Mouse (Mus musculus) gastrocnemius, adult 8-10 months (tissue): Measurements from ENCODE around the gene Ccdc60. TPM values are rescaled to one million over a fixed set of nuclear protein-coding genes. Genes with fewer than 3 reads are reported as not detected.
"Not testable (repeated sequence)": the region's sequence is repeated elsewhere in the genome, so short reads cannot be mapped to it uniquely, and the experiment has no call there.

Experiments
- DNase-seq, 2 experiments: peaks; one replicate each; pipeline ENCODE4 v3.0.0; 2022; ENCODE audit warnings: low spot score in 2 of 2
- total RNA-seq, 4 experiments: library from RNA; stranded (reverse); gene quantifications; 2 replicates each; pipeline ENCODE4 v1.2.4; 2022

The Ccdc60 gene
- not detected for total RNA-seq

GRCm38 (mm10) chr5:116288849-116289570 is at the start of gene Ccdc60:
Ccdc60 (minus strand) TSS chr5:116288985.
- no peak for DNase-seq

DNA sequence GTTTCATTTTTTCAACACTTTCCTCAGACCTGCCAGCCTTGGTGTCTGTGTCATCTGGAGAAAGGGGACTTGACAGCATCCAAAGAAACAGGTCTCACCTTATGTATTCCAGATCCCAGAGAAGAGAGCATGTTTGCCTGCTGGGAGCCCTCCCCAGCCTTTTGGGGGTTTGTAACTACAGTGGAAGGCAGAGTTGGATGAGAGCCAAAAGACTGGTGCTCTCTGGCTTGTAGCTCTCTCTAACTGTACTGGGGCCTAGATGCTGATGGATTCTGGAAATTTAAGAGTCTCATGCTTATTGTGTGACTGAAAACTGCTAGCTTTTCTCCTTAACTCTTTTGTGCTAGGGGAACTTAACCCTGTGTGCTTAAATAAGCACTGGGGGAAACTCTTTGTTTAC is 47.4 kb upstream of the Ccdc60 start:
- no peak for DNase-seq

GRCm38 (mm10) chr5:116328911-116329310 is 40.1 kb upstream of the Ccdc60 start:
- DNase-seq = no peak

GRCm38 (mm10) chr5:116323401-116323800 is 34.6 kb upstream of the Ccdc60 start:
- DNase-seq = no peak

DNA sequence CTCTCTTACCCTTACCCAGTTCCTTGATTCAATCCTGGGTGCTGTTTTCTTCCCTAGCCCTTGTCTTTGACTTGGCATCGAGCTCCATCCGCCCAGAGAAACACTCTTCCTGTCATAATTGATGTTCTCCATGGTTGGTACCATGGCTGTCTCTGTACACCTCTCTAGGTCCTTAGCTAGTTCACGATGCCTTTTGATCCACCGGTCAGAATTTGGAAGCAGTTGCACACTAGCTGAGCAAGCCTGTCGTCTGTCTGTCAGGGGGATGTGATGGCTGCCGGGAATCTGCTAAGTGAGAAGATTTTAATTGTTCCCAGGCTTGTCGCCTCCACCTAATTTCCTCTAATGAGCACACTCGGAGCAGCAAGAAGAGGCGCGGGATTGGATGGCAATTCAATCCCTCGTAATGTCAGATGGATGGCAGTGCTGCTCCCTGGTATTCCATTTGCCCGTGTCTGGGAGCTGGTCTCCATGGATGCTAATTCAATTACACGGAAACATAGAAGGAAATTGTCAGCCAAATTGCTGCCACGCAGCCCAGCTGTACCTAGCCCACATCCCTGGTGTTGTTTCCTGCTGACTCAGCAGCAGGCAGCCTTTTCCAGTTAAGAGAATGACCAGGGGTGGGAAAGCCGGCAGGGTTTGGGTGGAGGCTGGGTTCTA is 33.7 kb upstream of the Ccdc60 start:
- DNase-seq = no peak

- no peak for DNase-seq
Observed at GRCm38 (mm10) chr5:116313711-116314110, 24.9 kb upstream of the Ccdc60 start.

DNA sequence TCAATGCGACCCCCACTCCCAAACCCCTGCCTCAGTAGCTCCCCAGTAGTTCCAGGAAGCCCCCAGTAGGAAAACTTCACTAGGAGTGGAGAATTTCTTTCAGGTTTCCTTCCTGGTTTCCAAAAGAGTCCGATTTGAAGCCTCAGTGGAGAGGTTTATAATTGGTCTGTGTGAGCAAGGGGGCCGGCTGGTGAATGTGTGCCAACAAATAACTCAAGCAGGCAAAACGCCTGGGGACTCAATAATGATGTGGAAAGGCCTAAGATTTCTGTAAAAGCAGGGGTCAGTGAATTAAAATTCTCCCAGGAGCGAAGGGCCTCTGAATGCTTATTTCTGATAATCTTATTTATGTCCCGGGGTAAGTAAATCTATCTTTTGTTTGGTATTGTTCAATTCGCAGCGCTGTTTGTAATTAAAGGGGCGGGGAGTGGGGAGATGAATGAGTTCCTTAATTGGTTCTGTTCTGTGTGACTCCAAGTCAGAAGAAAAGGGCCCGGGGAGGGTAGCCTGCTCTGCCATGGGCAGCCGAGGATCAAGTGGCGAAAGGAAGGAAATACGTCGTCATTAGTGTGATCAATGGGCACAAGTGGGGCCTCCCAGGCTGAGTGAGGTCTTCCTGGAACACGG is 23.4 kb upstream of the Ccdc60 start:
- DNase-seq = no peak

DNA sequence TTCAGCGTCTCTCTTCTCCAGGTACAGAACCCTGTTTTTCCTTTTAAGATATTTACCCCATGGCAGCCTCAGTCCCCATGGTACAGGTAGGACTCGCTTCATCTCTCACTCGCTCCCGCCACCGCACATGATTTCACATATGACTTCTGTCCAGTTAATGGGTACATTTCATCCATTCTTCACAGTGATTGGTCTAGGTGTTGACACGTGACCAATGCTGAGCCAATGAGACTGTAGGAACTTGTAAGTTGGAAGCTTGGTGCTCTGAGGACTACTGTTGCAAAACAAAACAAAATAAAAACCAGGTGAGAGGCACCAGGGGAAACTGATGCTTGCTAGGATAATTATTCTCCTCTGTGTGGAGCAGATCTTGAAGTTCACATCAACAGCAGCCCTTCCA is 22.9 kb upstream of the Ccdc60 start:
- no peak for DNase-seq

DNA sequence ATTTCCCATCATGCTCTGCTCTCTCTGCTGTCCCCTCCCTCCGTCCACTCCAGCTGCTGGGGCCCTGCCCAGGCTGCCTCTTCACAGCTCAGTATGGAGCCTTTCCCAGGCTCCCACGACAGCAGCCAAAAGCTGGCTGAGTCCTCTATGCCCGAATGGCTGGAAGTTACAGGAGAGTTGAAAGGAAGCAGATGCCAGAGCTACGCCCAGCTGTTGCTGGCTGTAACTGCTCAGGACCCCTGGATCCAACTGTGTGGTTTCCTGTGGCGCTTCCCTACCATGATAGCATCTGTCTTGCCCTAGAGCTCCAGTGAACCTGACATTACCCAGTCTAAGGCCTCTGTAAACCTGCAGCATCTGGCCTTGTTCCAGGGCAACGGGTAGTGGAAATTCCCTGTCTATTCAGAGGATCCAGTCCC is 20.6 kb upstream of the Ccdc60 start:
- DNase-seq = no peak

DNA sequence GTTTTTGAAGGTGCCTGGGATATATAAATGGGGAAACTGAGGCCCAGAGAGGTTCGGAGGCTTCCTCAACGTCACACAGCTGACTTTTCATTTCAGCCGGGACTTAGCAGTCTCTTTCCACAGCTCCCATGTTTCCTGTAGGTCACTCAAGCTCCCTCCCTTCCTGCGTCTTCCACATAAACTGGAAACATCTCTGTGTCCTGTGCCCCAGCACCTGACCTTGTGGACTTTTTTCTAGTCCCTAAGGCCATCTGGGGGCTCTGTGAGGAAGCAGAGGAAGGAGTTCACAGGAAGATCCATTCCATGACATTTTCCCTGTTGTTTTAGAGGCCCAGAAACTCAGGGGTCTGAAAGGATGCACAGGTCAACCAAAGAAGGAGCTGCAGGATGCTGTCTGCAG is 16.8 kb upstream of the Ccdc60 start:
- DNase-seq = no peak

DNA sequence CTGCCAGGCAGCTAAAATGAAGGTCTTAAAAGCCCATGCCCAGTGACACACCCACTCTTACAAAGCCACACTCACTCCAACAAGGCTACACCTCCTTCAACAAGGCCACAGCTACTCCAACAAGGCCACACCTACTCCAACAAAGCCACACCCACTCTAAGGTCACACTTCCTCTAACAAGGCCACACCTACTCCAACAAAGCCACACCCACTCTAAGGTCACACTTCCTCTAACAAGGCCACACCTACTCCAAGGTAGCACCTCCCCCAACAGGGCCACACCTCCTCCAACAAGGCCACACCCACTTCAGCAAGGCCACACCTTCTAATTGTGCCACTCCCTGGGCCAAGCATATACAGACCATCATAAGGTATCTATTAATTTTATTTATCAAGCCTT is 16.4 kb upstream of the Ccdc60 start:
- DNase-seq = not testable (repeated sequence)

DNA sequence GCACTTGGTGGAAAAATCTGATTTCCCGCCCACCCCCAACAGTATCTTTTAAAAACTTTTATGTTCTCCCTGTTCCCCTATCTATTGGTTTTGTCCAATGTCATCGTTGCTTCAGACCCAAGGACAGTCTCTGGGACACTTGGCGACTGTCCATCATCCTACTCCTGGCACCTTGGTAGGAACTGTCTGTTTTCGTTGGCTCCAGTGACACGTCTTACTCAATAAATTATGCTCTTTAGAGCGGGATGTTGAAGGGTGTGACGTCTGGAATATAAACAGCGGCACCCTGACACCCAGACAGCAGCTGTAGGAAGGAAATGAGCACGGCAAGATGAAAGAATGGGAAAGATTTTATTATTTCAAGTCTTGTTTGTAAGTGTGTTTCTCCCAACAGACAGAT is 12.2 kb upstream of the Ccdc60 start:
- DNase-seq = no peak

DNA sequence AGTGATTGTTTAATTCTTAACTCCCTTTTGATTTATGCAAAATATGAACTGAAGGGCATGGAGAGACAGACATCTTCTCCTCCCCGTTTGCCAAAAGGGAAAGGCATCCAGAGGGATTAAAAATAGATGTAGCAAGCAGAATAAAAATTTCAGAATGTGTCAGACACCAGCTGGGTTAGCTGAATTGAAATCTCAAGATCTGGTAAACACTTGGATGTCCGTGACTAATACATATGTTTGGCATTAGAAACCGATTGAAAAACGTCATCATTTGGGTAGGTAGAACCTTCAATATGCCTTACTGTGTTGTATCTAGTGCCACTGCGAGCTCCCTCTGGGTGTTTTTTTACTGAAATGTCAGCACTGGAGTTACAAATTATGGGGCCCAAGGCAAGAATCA is 4.7 kb upstream of the Ccdc60 start:
- DNase-seq = no peak

DNA sequence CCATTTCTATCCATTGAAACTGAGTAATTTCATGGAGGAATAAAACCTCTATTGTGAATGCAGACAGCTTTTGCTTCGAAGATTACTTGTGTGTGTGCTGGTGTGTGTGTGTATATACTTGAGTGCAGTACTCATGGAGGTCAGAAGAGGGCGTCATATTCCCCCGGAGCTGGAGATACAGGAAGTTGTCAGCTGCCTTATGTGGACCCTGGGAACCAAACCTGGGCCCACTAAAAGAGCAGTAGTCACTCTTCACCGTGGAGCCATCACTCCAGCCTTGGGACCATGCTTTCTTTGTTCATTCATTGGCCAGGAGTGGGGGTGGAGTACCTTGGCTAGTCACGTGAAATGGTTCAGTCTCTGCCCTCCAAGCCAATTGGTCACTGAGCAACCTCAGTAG is 1.8 kb upstream of the Ccdc60 start:
- no peak for DNase-seq

GRCm38 (mm10) chr5:116289897-116290296 is 1.1 kb upstream of the Ccdc60 start:
- DNase-seq = no peak

- no peak for DNase-seq
Observed at GRCm38 (mm10) chr5:116288183-116288582, 602 bp downstream of the Ccdc60 start.

- no peak for DNase-seq
Observed at GRCm38 (mm10) chr5:116285532-116286176, 3.1 kb downstream of the Ccdc60 start.

DNA sequence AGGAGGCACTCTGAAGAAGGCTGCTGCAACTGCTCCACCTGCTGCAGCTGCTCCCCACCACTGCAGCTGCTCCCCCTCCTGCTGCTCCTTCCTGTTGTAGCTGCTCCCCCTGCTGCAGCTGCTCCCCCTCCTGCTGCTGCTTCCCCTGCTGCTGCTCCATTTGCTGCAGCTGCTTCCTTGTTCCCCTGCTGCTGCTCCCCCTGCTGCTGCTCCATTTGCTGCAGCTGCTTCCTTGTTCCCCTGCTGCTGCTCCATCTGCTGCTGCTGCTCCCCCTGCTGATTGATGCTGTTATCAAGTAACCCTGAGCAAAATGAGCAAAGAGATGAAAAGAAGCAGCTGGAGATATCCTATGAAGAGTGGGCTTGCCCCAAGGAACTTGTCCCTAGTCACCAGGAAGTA is 8.3 kb downstream of the Ccdc60 start:
- DNase-seq = no peak

DNA sequence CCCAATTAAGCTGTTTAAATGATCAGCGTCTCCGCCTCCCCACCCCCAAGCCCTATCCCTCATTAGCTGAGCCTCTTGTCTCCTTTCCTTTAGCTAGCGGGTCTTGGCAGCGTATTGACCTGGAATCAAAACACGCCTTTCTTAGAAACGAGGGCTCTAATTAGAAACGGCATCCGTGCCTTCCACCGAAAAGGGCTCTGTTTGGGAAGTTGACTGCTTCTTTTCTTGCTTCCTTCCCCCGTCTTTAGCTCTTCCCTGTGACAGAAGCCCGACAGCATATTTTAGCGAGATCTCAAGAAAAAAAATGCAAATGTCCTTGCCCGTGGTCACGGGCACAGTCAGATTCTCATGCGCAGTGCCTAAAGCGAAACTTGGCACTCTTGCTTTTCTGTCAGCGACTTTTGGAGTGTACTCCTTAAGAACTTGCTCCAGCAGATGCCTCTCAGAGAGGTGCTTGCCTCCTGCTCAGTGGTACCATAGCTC is 10.3 kb downstream of the Ccdc60 start:
- DNase-seq = no peak

DNA sequence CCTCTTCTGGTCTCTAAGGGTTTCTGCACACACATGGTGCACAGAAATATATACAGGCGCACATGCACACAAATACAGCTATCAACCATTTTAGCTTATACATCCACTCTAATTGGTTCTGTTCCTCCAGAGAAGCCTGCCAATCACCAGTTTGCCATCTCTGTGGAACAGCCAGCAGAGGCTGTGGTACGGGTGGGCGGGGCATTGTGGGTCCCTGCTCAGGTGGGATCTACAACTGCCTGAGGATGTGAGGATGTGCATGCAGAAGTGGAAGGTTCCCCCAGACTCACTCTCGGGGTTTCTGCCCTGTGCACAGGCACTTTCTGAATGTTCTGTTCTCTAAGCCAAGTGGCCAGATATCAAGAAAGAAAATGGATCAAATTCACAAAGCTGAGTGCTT is 10.8 kb downstream of the Ccdc60 start:
- no peak for DNase-seq

- DNase-seq = no peak
Observed at GRCm38 (mm10) chr5:116274818-116275217, 14.0 kb downstream of the Ccdc60 start.

- DNase-seq = no peak
Observed at GRCm38 (mm10) chr5:116274365-116274764, 14.4 kb downstream of the Ccdc60 start.
